Mouse (Mus musculus): Measurements from ENCODE around the gene Pias3. TPM values are rescaled to one million over a fixed set of nuclear protein-coding genes. Genes with fewer than 3 reads are reported as not detected.
"Not testable (repeated sequence)": the region's sequence is repeated elsewhere in the genome, so short reads cannot be mapped to it uniquely, and the experiment has no call there.

The Pias3 gene
- polyA plus RNA-seq (2014; fragmentation: Nextera tagmentation; extraction: Ambion mirVana): 33.8 and 35.5 TPM in 2 replicates

GRCm38 (mm10) chr3:96696198-96696765, at the start of gene Pias3:
TSS of gene Pias3 (plus strand) at chr3:96696384.
- peak within 1 kb of the TSS; percentile 53 for H3K4me2 ChIP-seq (ENCODE audit: low read depth, low read length)
- no peaks in the 10 kb centered on the region for H3K4me1 ChIP-seq (ENCODE audit: control insufficient read depth, insufficient read depth, low read length)
- peak within 1 kb of the TSS; percentile 85 for H3K4me3 ChIP-seq (ENCODE audit: low read depth, low read length)
- DNase-seq (ENCODE audit: low spot score) (peak; percentile 91), ATAC-seq (replicated peaks; ENCODE audit: insufficient number of reproducible peaks, low FRiP score, low TSS enrichment, low read depth) (peak; percentile 79)
- no peaks in the 10 kb centered on the region for H3K27me3 ChIP-seq (ENCODE audit: control insufficient read depth, insufficient read depth, low read length)
- peak within 1 kb of the TSS; percentile 89 for H3K9ac ChIP-seq (replicated peaks; ENCODE audit: low read length)
- no peaks in the 10 kb centered on the region for H3K9me3 ChIP-seq (replicated peaks; ENCODE audit: control insufficient read depth, low read length)
- peak within 1 kb of the TSS; percentile 92 for H3K27ac ChIP-seq (replicated peaks; ENCODE audit: low read depth, low read length)
- H3K36me3 ChIP-seq (replicated peaks; ENCODE audit: control insufficient read depth, insufficient read depth, low read depth, low read length): no peaks in the 10 kb centered on the region; the same call in 1 of the 2 replicates
- 0% methylated on average over 35 of the region's 35 CpGs for WGBS

GRCm38 (mm10) chr3:96647365-96647764, 48.8 kb upstream of the Pias3 start:
- H3K27ac ChIP-seq (replicated peaks; ENCODE audit: low read depth, low read length): no peak overlapping the region
- no peak for DNase-seq (ENCODE audit: low spot score)
- H3K27me3 ChIP-seq (ENCODE audit: control insufficient read depth, insufficient read depth, low read length): no peaks in the 10 kb centered on the region
- 69% methylated on average over 3 of the region's 3 CpGs for WGBS
- H3K36me3 ChIP-seq (replicated peaks; ENCODE audit: control insufficient read depth, insufficient read depth, low read depth, low read length): peaks cover 3% of the 10 kb centered on the region
- no peak overlapping the region for H3K4me2 ChIP-seq (ENCODE audit: low read depth, low read length)
- no peaks in the 10 kb centered on the region for H3K4me1 ChIP-seq (ENCODE audit: control insufficient read depth, insufficient read depth, low read length)
- ATAC-seq (replicated peaks; ENCODE audit: insufficient number of reproducible peaks, low FRiP score, low TSS enrichment, low read depth): no peak
- H3K9ac ChIP-seq (replicated peaks; ENCODE audit: low read length): no peak overlapping the region
- no peak overlapping the region for H3K4me3 ChIP-seq (ENCODE audit: low read depth, low read length)
- no peaks in the 10 kb centered on the region for H3K9me3 ChIP-seq (replicated peaks; ENCODE audit: control insufficient read depth, low read length)

- no peak overlapping the region for H3K4me3 ChIP-seq (ENCODE audit: low read depth, low read length)
- no peaks in the 10 kb centered on the region for H3K9me3 ChIP-seq (replicated peaks; ENCODE audit: control insufficient read depth, low read length)
- H3K4me2 ChIP-seq (ENCODE audit: low read depth, low read length): no peak overlapping the region
- ATAC-seq (replicated peaks; ENCODE audit: insufficient number of reproducible peaks, low FRiP score, low TSS enrichment, low read depth): no peak
- H3K4me1 ChIP-seq (ENCODE audit: control insufficient read depth, insufficient read depth, low read length): no peaks in the 10 kb centered on the region
- H3K27ac ChIP-seq (replicated peaks; ENCODE audit: low read depth, low read length): no peak overlapping the region
- no peak for DNase-seq (ENCODE audit: low spot score)
- WGBS: 87% methylated on average over 2 of the region's 2 CpGs
- H3K36me3 ChIP-seq (replicated peaks; ENCODE audit: control insufficient read depth, insufficient read depth, low read depth, low read length): no peaks in the 10 kb centered on the region
- no peak overlapping the region for H3K9ac ChIP-seq (replicated peaks; ENCODE audit: low read length)
- no peaks in the 10 kb centered on the region for H3K27me3 ChIP-seq (ENCODE audit: control insufficient read depth, insufficient read depth, low read length)
Observed at GRCm38 (mm10) chr3:96660901-96661300, 35.3 kb upstream of the Pias3 start.

- H3K27ac ChIP-seq (replicated peaks; ENCODE audit: low read depth, low read length): peak overlapping the region; percentile 38
- DNase-seq (ENCODE audit: low spot score): no peak
- H3K9ac ChIP-seq (replicated peaks; ENCODE audit: low read length): no peak overlapping the region; the same call in 1 of the 2 replicates
- no peaks in the 10 kb centered on the region for H3K9me3 ChIP-seq (replicated peaks; ENCODE audit: control insufficient read depth, low read length)
- H3K27me3 ChIP-seq (ENCODE audit: control insufficient read depth, insufficient read depth, low read length): no peaks in the 10 kb centered on the region
- no peaks in the 10 kb centered on the region for H3K4me1 ChIP-seq (ENCODE audit: control insufficient read depth, insufficient read depth, low read length)
- H3K4me2 ChIP-seq (ENCODE audit: low read depth, low read length): peak overlapping the region; percentile 21
- no peaks in the 10 kb centered on the region for H3K36me3 ChIP-seq (replicated peaks; ENCODE audit: control insufficient read depth, insufficient read depth, low read depth, low read length)
- ATAC-seq (replicated peaks; ENCODE audit: insufficient number of reproducible peaks, low FRiP score, low TSS enrichment, low read depth): no peak
- 44% methylated on average over 8 of the region's 8 CpGs for WGBS
- no peak overlapping the region for H3K4me3 ChIP-seq (ENCODE audit: low read depth, low read length)
Observed at GRCm38 (mm10) chr3:96662731-96663316, 33.4 kb upstream of the Pias3 start.

GRCm38 (mm10) chr3:96663432-96664239, 32.5 kb upstream of the Pias3 start:
- no peak overlapping the region for H3K4me3 ChIP-seq (ENCODE audit: low read depth, low read length)
- H3K4me1 ChIP-seq (ENCODE audit: control insufficient read depth, insufficient read depth, low read length): no peaks in the 10 kb centered on the region
- no peaks in the 10 kb centered on the region for H3K36me3 ChIP-seq (replicated peaks; ENCODE audit: control insufficient read depth, insufficient read depth, low read depth, low read length)
- H3K9ac ChIP-seq (replicated peaks; ENCODE audit: low read length): peak overlapping the region; percentile 3; the same call in 1 of the 2 replicates
- peak overlapping the region; percentile 38 for H3K27ac ChIP-seq (replicated peaks; ENCODE audit: low read depth, low read length)
- peak overlapping the region; percentile 21 for H3K4me2 ChIP-seq (ENCODE audit: low read depth, low read length)
- H3K9me3 ChIP-seq (replicated peaks; ENCODE audit: control insufficient read depth, low read length): no peaks in the 10 kb centered on the region
- no peaks in the 10 kb centered on the region for H3K27me3 ChIP-seq (ENCODE audit: control insufficient read depth, insufficient read depth, low read length)
- WGBS: 5% methylated on average over 17 of the region's 18 CpGs
- DNase-seq (ENCODE audit: low spot score) (peak; percentile 92), ATAC-seq (replicated peaks; ENCODE audit: insufficient number of reproducible peaks, low FRiP score, low TSS enrichment, low read depth) (peak; percentile 89)

- not testable (repeated sequence) for H3K36me3 ChIP-seq (replicated peaks; ENCODE audit: control insufficient read depth, insufficient read depth, low read depth, low read length); H3K4me1 ChIP-seq (ENCODE audit: control insufficient read depth, insufficient read depth, low read length); H3K4me2 ChIP-seq (ENCODE audit: low read depth, low read length); DNase-seq (ENCODE audit: low spot score); H3K9me3 ChIP-seq (replicated peaks; ENCODE audit: control insufficient read depth, low read length); H3K27ac ChIP-seq (replicated peaks; ENCODE audit: low read depth, low read length); H3K27me3 ChIP-seq (ENCODE audit: control insufficient read depth, insufficient read depth, low read length); H3K9ac ChIP-seq (replicated peaks; ENCODE audit: low read length); ATAC-seq (replicated peaks; ENCODE audit: insufficient number of reproducible peaks, low FRiP score, low TSS enrichment, low read depth); H3K4me3 ChIP-seq (ENCODE audit: low read depth, low read length)
- 83% methylated on average over 7 of the region's 7 CpGs for WGBS
Observed at GRCm38 (mm10) chr3:96665732-96666363, 30.3 kb upstream of the Pias3 start.

GRCm38 (mm10) chr3:96666916-96667315, 29.3 kb upstream of the Pias3 start:
- no peaks in the 10 kb centered on the region for H3K9me3 ChIP-seq (replicated peaks; ENCODE audit: control insufficient read depth, low read length)

More at GRCm38 (mm10) chr3:96666916-96667315, 29.3 kb upstream of the Pias3 start:
- Histone ChIP-seq H3K4me1 (ENCODE audit: control insufficient read depth, insufficient read depth, low read length) (no peaks in the 10 kb centered on the region), H3K9ac (replicated peaks; ENCODE audit: low read length) (no peak overlapping the region), H3K36me3 (replicated peaks; ENCODE audit: control insufficient read depth, insufficient read depth, low read depth, low read length) (no peaks in the 10 kb centered on the region), H3K27ac (replicated peaks; ENCODE audit: low read depth, low read length) (no peak overlapping the region), H3K27me3 (ENCODE audit: control insufficient read depth, insufficient read depth, low read length) (no peaks in the 10 kb centered on the region), H3K4me2 (ENCODE audit: low read depth, low read length) (no peak overlapping the region), H3K4me3 (ENCODE audit: low read depth, low read length) (no peak overlapping the region)
- ATAC-seq (replicated peaks; ENCODE audit: insufficient number of reproducible peaks, low FRiP score, low TSS enrichment, low read depth): no peak
- no peak for DNase-seq (ENCODE audit: low spot score)
- 90% methylated on average over 5 of the region's 5 CpGs for WGBS
